Mouse (Mus musculus) lung, embryonic 16.5 days (tissue): Measurements from ENCODE around the gene Olig3. TPM values are rescaled to one million over a fixed set of nuclear protein-coding genes. Genes with fewer than 3 reads are reported as not detected.

Experiments used
- ATAC-seq: fragments of 200-750 bp; cut with Nextera tagmentation; 2 replicates; pipeline ENCODE4 v1.8.0; 2017; ENCODE audit warnings: low read depth, mild to moderate bottlenecking, moderate library complexity
- H3K27ac ChIP-seq: fragments of 300-500 bp; sonication (generic); 2 replicates; pipeline ENCODE4 v1.5.1; 2014; ENCODE audit warnings: mild to moderate bottlenecking, control low read depth, low read length
- H3K27me3 ChIP-seq: fragments of 300-500 bp; sonication (generic); 2 replicates; pipeline ENCODE4 v1.6.1; 2014; ENCODE audit warnings: low read depth, low read length, mixed read lengths; ENCODE audit not compliant: control insufficient read depth, insufficient read depth
- H3K36me3 ChIP-seq: fragments of 300-500 bp; sonication (generic); 2 replicates; pipeline ENCODE4 v1.6.1; 2014; ENCODE audit warnings: low read length; ENCODE audit not compliant: control insufficient read depth, insufficient read depth
- H3K4me1 ChIP-seq: fragments of 300-500 bp; sonication (generic); replicated peaks from 2 replicates; pipeline ENCODE4 v1.6.1; 2014; ENCODE audit warnings: low read length, mixed read lengths; ENCODE audit not compliant: control insufficient read depth, insufficient read depth
- H3K4me2 ChIP-seq: fragments of 300-500 bp; sonication (generic); 2 replicates; pipeline ENCODE4 v1.6.1; 2014; ENCODE audit warnings: low read depth, low read length, control low read depth
- H3K4me3 ChIP-seq: fragments of 300-500 bp; sonication (generic); 2 replicates; pipeline ENCODE4 v1.5.1; 2014; ENCODE audit warnings: mild to moderate bottlenecking, low read length, control low read depth
- H3K9ac ChIP-seq: fragments of 300-500 bp; sonication (generic); 2 replicates; pipeline ENCODE4 v1.6.1; 2014; ENCODE audit warnings: low read length, control low read depth
- H3K9me3 ChIP-seq: fragments of 300-500 bp; sonication (generic); 2 replicates; pipeline ENCODE4 v1.6.1; 2016; ENCODE audit warnings: low read length; ENCODE audit not compliant: control insufficient read depth
- WGBS: fragments of 180-500 bp; shearing (Covaris S2); extraction: QIAGEN DNeasy Blood & Tissue Kit; methylation state at CpG from one replicate; pipeline ENCODE4 v1.1.7; 2014; 5-methylcytosine and 5-hydroxymethylcytosine counted together
- polyA plus RNA-seq: library from polyadenylated mRNA; unstranded; fragments of >200 nt; fragmentation: Nextera tagmentation; extraction: Ambion mirVana; gene quantifications from 2 replicates; pipeline ENCODE4 v1.2.1, GENCODE M21; 2015

Olig3 gene
- polyA plus RNA-seq, 1 experiment from 2014 or later = not detected

GRCm38 (mm10) chr10:19360446-19361300 lies 4.3 kb downstream of the Olig3 start:
- 17% methylated on average over 3 of the region's 3 CpGs for WGBS
- no peak overlapping the region for H3K9ac ChIP-seq
- no peaks in the 10 kb centered on the region for H3K9me3 ChIP-seq
- peaks cover 86% of the 10 kb centered on the region for H3K27me3 ChIP-seq
- H3K4me1 ChIP-seq = no peaks in the 10 kb centered on the region; the same call in 1 of the 2 replicates
- no peaks in the 10 kb centered on the region for H3K36me3 ChIP-seq
- H3K4me3 ChIP-seq = no peak overlapping the region
- no peak for ATAC-seq
- no peak overlapping the region for H3K4me2 ChIP-seq
- no peak overlapping the region for H3K27ac ChIP-seq

GRCm38 (mm10) chr10:19361539-19362293 lies 5.4 kb downstream of the Olig3 start:
- 1% methylated on average over 23 of the region's 23 CpGs for WGBS
- H3K36me3 ChIP-seq = no peaks in the 10 kb centered on the region
- H3K4me3 ChIP-seq = no peak overlapping the region
- no peaks in the 10 kb centered on the region for H3K9me3 ChIP-seq
- peak; percentile 49; the same call in 1 of the 2 replicates for ATAC-seq
- no peak overlapping the region for H3K9ac ChIP-seq
- H3K4me2 ChIP-seq = no peak overlapping the region
- H3K4me1 ChIP-seq = no peaks in the 10 kb centered on the region; the same call in 1 of the 2 replicates
- peaks cover 80% of the 10 kb centered on the region for H3K27me3 ChIP-seq
- no peak overlapping the region for H3K27ac ChIP-seq

- Histone ChIP-seq H3K36me3 (no peaks in the 10 kb centered on the region), H3K27ac (no peak overlapping the region), H3K9me3 (no peaks in the 10 kb centered on the region), H3K4me3 (no peak overlapping the region), H3K27me3 (peaks cover 74% of the 10 kb centered on the region), H3K4me1 (no peaks in the 10 kb centered on the region; the same call in 1 of the 2 replicates), H3K9ac (no peak overlapping the region), H3K4me2 (no peak overlapping the region)
- ATAC-seq = no peak
- 0% methylated on average over 8 of the region's 8 CpGs for WGBS
Measured at GRCm38 (mm10) chr10:19362294-19362590, 5.9 kb downstream of the Olig3 start.

- peak overlapping the region; percentile 26 for H3K4me2 ChIP-seq
- no peak for ATAC-seq
- 2% methylated on average over 17 of the region's 17 CpGs for WGBS
- H3K9ac ChIP-seq = no peak overlapping the region
- no peaks in the 10 kb centered on the region for H3K36me3 ChIP-seq
- no peak overlapping the region for H3K27ac ChIP-seq
- H3K27me3 ChIP-seq = peaks cover 68% of the 10 kb centered on the region
- H3K4me3 ChIP-seq = peak overlapping the region; percentile 18
- no peaks in the 10 kb centered on the region; the same call in 1 of the 2 replicates for H3K4me1 ChIP-seq
- H3K9me3 ChIP-seq = no peaks in the 10 kb centered on the region
Measured at GRCm38 (mm10) chr10:19362861-19363260, 6.5 kb downstream of the Olig3 start.

GRCm38 (mm10) chr10:19363365-19363764 lies 7.0 kb downstream of the Olig3 start:
- no peak overlapping the region for H3K27ac ChIP-seq
- no peaks in the 10 kb centered on the region for H3K9me3 ChIP-seq
- H3K36me3 ChIP-seq = no peaks in the 10 kb centered on the region
- WGBS = 10% methylated on average over 5 of the region's 5 CpGs
- peaks cover 63% of the 10 kb centered on the region for H3K27me3 ChIP-seq
- no peaks in the 10 kb centered on the region; the same call in 1 of the 2 replicates for H3K4me1 ChIP-seq
- no peak overlapping the region for H3K9ac ChIP-seq
- no peak overlapping the region for H3K4me3 ChIP-seq
- ATAC-seq = no peak
- no peak overlapping the region for H3K4me2 ChIP-seq

GRCm38 (mm10) chr10:19369143-19369542 lies 12.8 kb downstream of the Olig3 start:
- WGBS = 88% methylated on average over 9 of the region's 9 CpGs
- no peak overlapping the region for H3K4me2 ChIP-seq
- no peaks in the 10 kb centered on the region for H3K9me3 ChIP-seq
- H3K27ac ChIP-seq = no peak overlapping the region
- no peaks in the 10 kb centered on the region for H3K36me3 ChIP-seq
- no peak for ATAC-seq
- no peak overlapping the region for H3K4me3 ChIP-seq
- H3K4me1 ChIP-seq = no peaks in the 10 kb centered on the region
- no peak overlapping the region for H3K9ac ChIP-seq
- H3K27me3 ChIP-seq = peaks cover 16% of the 10 kb centered on the region

- H3K36me3 ChIP-seq = no peaks in the 10 kb centered on the region
- H3K4me3 ChIP-seq = no peak overlapping the region
- WGBS = 27% methylated on average over 3 of the region's 3 CpGs
- H3K9ac ChIP-seq = no peak overlapping the region
- H3K4me1 ChIP-seq = no peaks in the 10 kb centered on the region
- peaks cover 7% of the 10 kb centered on the region for H3K27me3 ChIP-seq
- H3K9me3 ChIP-seq = no peaks in the 10 kb centered on the region
- ATAC-seq = no peak
- H3K4me2 ChIP-seq = no peak overlapping the region
- no peak overlapping the region for H3K27ac ChIP-seq
Measured at GRCm38 (mm10) chr10:19370146-19370545, 13.8 kb downstream of the Olig3 start.

- no peak overlapping the region for H3K4me3 ChIP-seq
- WGBS = 55% methylated on average over 5 of the region's 5 CpGs
- no peak overlapping the region for H3K4me2 ChIP-seq
Measured at GRCm38 (mm10) chr10:19372263-19372662, 15.9 kb downstream of the Olig3 start.

GRCm38 (mm10) chr10:19373797-19374196 lies 17.5 kb downstream of the Olig3 start:
- ATAC-seq = no peak
- Histone ChIP-seq H3K36me3 (no peaks in the 10 kb centered on the region), H3K4me3 (no peak overlapping the region), H3K4me2 (no peak overlapping the region), H3K27ac (no peak overlapping the region), H3K4me1 (no peaks in the 10 kb centered on the region), H3K27me3 (peaks cover 2% of the 10 kb centered on the region; the same call in 1 of the 2 replicates), H3K9ac (no peak overlapping the region), H3K9me3 (no peaks in the 10 kb centered on the region; the same call in 1 of the 2 replicates)
- 42% methylated on average over 7 of the region's 7 CpGs for WGBS

More at GRCm38 (mm10) chr10:19372263-19372662, 15.9 kb downstream of the Olig3 start:
- H3K4me1 ChIP-seq = no peaks in the 10 kb centered on the region
- no peak overlapping the region for H3K27ac ChIP-seq
- no peaks in the 10 kb centered on the region for H3K36me3 ChIP-seq
- H3K27me3 ChIP-seq = peaks cover 2% of the 10 kb centered on the region; the same call in 1 of the 2 replicates
- no peaks in the 10 kb centered on the region for H3K9me3 ChIP-seq
- no peak overlapping the region for H3K9ac ChIP-seq
- no peak for ATAC-seq
